Mouse (Mus musculus): ENCODE measurements around the gene Slc6a21. TPM values are rescaled to one million over a fixed set of nuclear protein-coding genes. Genes with fewer than 3 reads are reported as not detected.

Gene Slc6a21
- not detected in 2 replicates for polyA plus RNA-seq (2015; fragmentation: Nextera tagmentation; extraction: Ambion mirVana)

DNA sequence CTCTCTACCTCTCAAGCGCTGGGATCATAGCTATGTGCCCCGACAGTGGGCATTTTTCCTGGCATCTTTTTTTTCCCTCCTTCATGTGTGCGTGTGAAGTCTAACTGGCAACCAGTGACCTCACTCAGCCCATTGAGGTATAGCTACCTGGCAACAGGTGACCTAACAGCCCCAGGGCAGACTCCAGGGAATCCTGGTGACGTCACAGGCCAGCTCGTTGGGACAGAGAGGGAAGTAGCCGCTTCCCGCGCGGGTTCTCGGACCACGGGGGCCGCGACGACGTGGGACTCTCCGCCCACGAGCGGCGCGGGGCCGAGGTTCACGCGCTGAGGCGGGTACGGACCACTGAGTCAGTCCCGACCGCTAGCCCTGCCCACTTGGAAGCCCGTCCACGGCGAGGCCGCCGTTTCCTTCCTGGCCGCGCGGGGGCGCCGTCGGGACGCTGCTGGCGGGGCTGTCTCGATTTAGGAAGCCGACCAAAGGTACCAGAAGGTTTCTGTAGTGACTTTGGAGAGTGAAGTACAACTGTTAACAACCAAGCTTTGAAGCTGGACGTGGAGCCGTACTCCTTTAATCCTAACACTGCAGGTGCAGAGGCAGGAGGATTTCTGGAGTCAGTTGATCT, at the start of gene Slc6a21:
TSS of gene Slc6a21 (plus strand) at position 378 of the 625 bp plus-strand sequence.
- H3K9me3 ChIP-seq (replicated peaks) = no peaks in the 10 kb centered on the region
- no peak for ATAC-seq (ENCODE audit: low FRiP score)
- peak within 1 kb of the TSS; percentile 35 for H3K4me3 ChIP-seq (replicated peaks)
- peaks cover 4% of the 10 kb centered on the region; the same call in 1 of the 2 replicates for H3K27me3 ChIP-seq (replicated peaks)
- WGBS = 6% methylated on average over 43 of the region's 44 CpGs
- H3K4me1 ChIP-seq = peaks cover 4% of the 10 kb centered on the region
- peak within 1 kb of the TSS; percentile 58 for H3K4me2 ChIP-seq
- H3K9ac ChIP-seq (replicated peaks) = no peak within 1 kb of the TSS
- H3K27ac ChIP-seq (replicated peaks) = no peak within 1 kb of the TSS
- H3K36me3 ChIP-seq = no peaks in the 10 kb centered on the region

- no peak overlapping the region for H3K4me3 ChIP-seq (replicated peaks)
These were observed 48.8 kb upstream of the Slc6a21 start for GRCm38 (mm10) chr7:45228548-45228947.

DNA sequence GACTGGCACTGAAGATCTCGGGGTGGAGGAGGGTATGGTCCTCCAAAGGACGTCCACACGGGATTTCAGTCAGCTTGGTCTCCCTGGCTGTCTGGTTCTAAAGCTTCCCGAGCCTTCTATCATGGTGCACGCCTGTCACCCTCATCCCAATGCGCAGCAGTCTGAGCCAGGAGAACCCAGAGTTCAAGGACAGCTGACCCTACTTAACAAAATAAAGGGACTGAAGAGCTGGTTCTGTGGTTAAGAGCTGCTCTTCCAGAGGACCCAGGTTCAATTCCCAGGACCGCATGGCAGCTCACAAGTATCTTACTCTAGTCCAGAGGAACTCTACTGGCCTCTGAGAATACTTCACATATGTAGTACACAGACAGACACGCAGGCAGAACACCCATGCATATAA, 48.3 kb upstream of the Slc6a21 start:
- ATAC-seq (ENCODE audit: low FRiP score) = no peak
- Histone ChIP-seq H3K36me3 (no peaks in the 10 kb centered on the region), H3K27ac (replicated peaks) (no peak overlapping the region)

More at GRCm38 (mm10) chr7:45228548-45228947, 48.8 kb upstream of the Slc6a21 start:
- WGBS = 95% methylated on average over 18 of the region's 18 CpGs
- Histone ChIP-seq H3K36me3 (no peaks in the 10 kb centered on the region), H3K4me1 (peaks cover under 1% of the 10 kb centered on the region; the same call in 1 of the 2 replicates), H3K4me2 (no peak overlapping the region), H3K27me3 (replicated peaks) (no peaks in the 10 kb centered on the region), H3K9me3 (replicated peaks) (no peaks in the 10 kb centered on the region), H3K27ac (replicated peaks) (no peak overlapping the region), H3K9ac (replicated peaks) (no peak overlapping the region)
- no peak for ATAC-seq (ENCODE audit: low FRiP score)

DNA sequence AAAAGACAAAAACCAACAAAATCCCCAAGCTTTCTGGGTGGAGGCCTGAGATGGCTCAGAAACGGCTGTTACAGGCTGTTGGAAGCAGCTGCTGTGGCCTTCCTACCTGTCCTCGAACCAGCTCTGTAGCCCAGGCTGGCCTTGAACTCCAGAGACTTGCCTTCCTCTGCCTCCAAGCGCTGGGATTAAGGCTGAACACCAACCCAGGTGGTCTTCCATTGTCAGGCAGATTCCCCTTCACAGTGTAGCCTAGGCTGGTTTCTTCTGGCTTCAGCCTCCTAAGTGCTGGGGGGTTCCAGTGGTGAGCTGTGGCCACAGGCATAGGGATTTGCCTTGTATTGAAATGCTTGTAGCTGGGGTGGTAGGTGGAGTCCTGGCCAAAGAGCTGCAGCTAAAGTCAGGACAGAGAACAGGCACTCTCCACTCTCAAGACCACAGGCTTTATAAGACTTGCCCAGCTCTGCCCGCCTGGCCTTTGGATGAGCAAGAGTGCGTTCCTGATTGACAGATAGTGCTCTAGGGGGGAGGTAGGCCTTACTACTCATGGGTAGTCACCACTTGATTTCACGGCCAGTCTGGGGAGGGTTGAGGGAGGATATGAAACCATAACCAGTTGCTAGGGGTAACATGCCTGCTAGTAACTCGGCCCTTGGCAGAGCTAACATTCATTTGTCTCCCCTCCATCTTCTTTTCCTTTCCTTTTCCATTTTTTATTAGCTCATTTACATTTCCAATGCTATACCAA, 47.7 kb upstream of the Slc6a21 start:
- no peaks in the 10 kb centered on the region for H3K36me3 ChIP-seq
- H3K9ac ChIP-seq (replicated peaks) = no peak overlapping the region
- ATAC-seq (ENCODE audit: low FRiP score) = no peak
- 94% methylated on average over 7 of the region's 7 CpGs for WGBS
- H3K27ac ChIP-seq (replicated peaks) = no peak overlapping the region
- H3K4me1 ChIP-seq = peaks cover 12% of the 10 kb centered on the region
- no peak overlapping the region for H3K4me3 ChIP-seq (replicated peaks)
- no peaks in the 10 kb centered on the region for H3K9me3 ChIP-seq (replicated peaks)
- H3K27me3 ChIP-seq (replicated peaks) = peaks cover 5% of the 10 kb centered on the region
- H3K4me2 ChIP-seq = no peak overlapping the region

More for the DNA sequence above, 48.3 kb upstream of the Slc6a21 start:
- Histone ChIP-seq H3K4me2 (no peak overlapping the region), H3K4me3 (replicated peaks) (no peak overlapping the region), H3K4me1 (peaks cover 6% of the 10 kb centered on the region), H3K27me3 (replicated peaks) (no peaks in the 10 kb centered on the region), H3K9me3 (replicated peaks) (no peaks in the 10 kb centered on the region), H3K9ac (replicated peaks) (no peak overlapping the region)
- WGBS = 95% methylated on average over 8 of the region's 8 CpGs

DNA sequence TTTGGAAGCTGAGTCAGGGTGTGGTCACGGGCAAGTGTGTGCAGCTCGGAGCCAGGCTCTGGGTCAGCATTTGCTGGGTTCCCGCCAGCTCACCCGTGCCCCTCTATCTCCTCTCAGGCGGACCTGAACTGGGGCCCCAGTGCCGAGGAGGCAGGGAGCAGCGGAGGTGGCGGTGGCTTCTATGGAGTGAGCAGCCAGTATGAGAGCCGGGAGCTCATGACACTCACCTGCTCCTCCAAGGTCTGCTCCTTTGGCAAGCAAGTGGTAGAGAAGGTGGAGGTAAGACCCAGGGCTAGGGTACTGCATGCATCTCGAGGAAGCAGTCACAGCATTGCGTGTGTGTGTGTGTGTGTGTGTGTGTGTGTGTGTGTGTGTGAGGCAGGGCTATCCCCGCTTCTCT, 46.1 kb upstream of the Slc6a21 start:
- Histone ChIP-seq H3K9me3 (replicated peaks) (no peaks in the 10 kb centered on the region), H3K4me2 (no peak overlapping the region), H3K27me3 (replicated peaks) (peaks cover 19% of the 10 kb centered on the region), H3K4me3 (replicated peaks) (no peak overlapping the region), H3K4me1 (peaks cover 21% of the 10 kb centered on the region), H3K27ac (replicated peaks) (no peak overlapping the region), H3K36me3 (no peaks in the 10 kb centered on the region), H3K9ac (replicated peaks) (no peak overlapping the region)
- no peak for ATAC-seq (ENCODE audit: low FRiP score)
- 93% methylated on average over 12 of the region's 12 CpGs for WGBS

GRCm38 (mm10) chr7:45231941-45232340, 45.4 kb upstream of the Slc6a21 start:
- Histone ChIP-seq H3K4me3 (replicated peaks) (no peak overlapping the region), H3K9me3 (replicated peaks) (no peaks in the 10 kb centered on the region), H3K27ac (replicated peaks) (no peak overlapping the region), H3K27me3 (replicated peaks) (peaks cover 23% of the 10 kb centered on the region), H3K4me1 (peaks cover 21% of the 10 kb centered on the region), H3K36me3 (no peaks in the 10 kb centered on the region), H3K9ac (replicated peaks) (no peak overlapping the region), H3K4me2 (no peak overlapping the region)
- no peak for ATAC-seq (ENCODE audit: low FRiP score)
- WGBS = 90% methylated on average over 11 of the region's 11 CpGs

- Histone ChIP-seq H3K4me1 (peaks cover 21% of the 10 kb centered on the region), H3K36me3 (no peaks in the 10 kb centered on the region), H3K4me3 (replicated peaks) (no peak overlapping the region), H3K27ac (replicated peaks) (no peak overlapping the region), H3K9me3 (replicated peaks) (no peaks in the 10 kb centered on the region), H3K4me2 (no peak overlapping the region), H3K27me3 (replicated peaks) (peaks cover 25% of the 10 kb centered on the region), H3K9ac (replicated peaks) (no peak overlapping the region)
- 76% methylated on average over 13 of the region's 13 CpGs for WGBS
- ATAC-seq (ENCODE audit: low FRiP score) = no peak
These were observed 44.4 kb upstream of the Slc6a21 start for GRCm38 (mm10) chr7:45232716-45233465.

- no peak overlapping the region for H3K4me3 ChIP-seq (replicated peaks)
- 0 out of 2 replicates have a peak overlapping the region, but pooled peaks have one; percentile 3 for H3K9ac ChIP-seq (replicated peaks)
- no peak overlapping the region for H3K27ac ChIP-seq (replicated peaks)
- ATAC-seq (ENCODE audit: low FRiP score) = no peak
- no peaks in the 10 kb centered on the region for H3K36me3 ChIP-seq
- WGBS = 27% methylated on average over 20 of the region's 20 CpGs
- no peaks in the 10 kb centered on the region for H3K9me3 ChIP-seq (replicated peaks)
- peaks cover 32% of the 10 kb centered on the region for H3K27me3 ChIP-seq (replicated peaks)
- peaks cover 21% of the 10 kb centered on the region for H3K4me1 ChIP-seq
- peak overlapping the region; percentile 22; the same call in 1 of the 2 replicates for H3K4me2 ChIP-seq
These were observed 43.6 kb upstream of the Slc6a21 start for GRCm38 (mm10) chr7:45233580-45234332.

GRCm38 (mm10) chr7:45234333-45234841, 42.9 kb upstream of the Slc6a21 start:
- Histone ChIP-seq H3K4me3 (replicated peaks) (no peak overlapping the region), H3K27ac (replicated peaks) (no peak overlapping the region), H3K4me2 (peak overlapping the region; percentile 42), H3K27me3 (replicated peaks) (peaks cover 38% of the 10 kb centered on the region), H3K36me3 (no peaks in the 10 kb centered on the region), H3K4me1 (peaks cover 21% of the 10 kb centered on the region), H3K9ac (replicated peaks) (0 out of 2 replicates have a peak overlapping the region, but pooled peaks have one; percentile 3), H3K9me3 (replicated peaks) (no peaks in the 10 kb centered on the region)
- no peak for ATAC-seq (ENCODE audit: low FRiP score)
- WGBS = 8% methylated on average over 29 of the region's 29 CpGs

- ATAC-seq (ENCODE audit: low FRiP score) = peak; percentile 43; the same call in 1 of the 2 replicates
- no peaks in the 10 kb centered on the region for H3K9me3 ChIP-seq (replicated peaks)
- peak overlapping the region; percentile 42 for H3K4me2 ChIP-seq
- 12% methylated on average over 21 of the region's 21 CpGs for WGBS
- peak overlapping the region; percentile 5; the same call in 1 of the 2 replicates for H3K4me3 ChIP-seq (replicated peaks)
- H3K27me3 ChIP-seq (replicated peaks) = peaks cover 41% of the 10 kb centered on the region
- no peak overlapping the region for H3K9ac ChIP-seq (replicated peaks)
- no peak overlapping the region for H3K27ac ChIP-seq (replicated peaks)
- no peaks in the 10 kb centered on the region for H3K36me3 ChIP-seq
- peaks cover 21% of the 10 kb centered on the region for H3K4me1 ChIP-seq
These were observed 42.3 kb upstream of the Slc6a21 start for GRCm38 (mm10) chr7:45234922-45235571.
